Mouse (Mus musculus): Measurements from ENCODE around the gene Thyn1. TPM values are rescaled to one million over a fixed set of nuclear protein-coding genes. Genes with fewer than 3 reads are reported as not detected.

Gene Thyn1
- polyA plus RNA-seq (2015; fragmentation: Nextera tagmentation; extraction: Ambion mirVana), result 123 and 145 TPM in 2 replicates

GRCm38 (mm10) chr9:26999461-27000395, at the start of gene Thyn1, which contains the start of gene Acad8:
Thyn1 (plus strand) TSS chr9:26999710.
Acad8 (minus strand) TSS chr9:26999566.

DNA sequence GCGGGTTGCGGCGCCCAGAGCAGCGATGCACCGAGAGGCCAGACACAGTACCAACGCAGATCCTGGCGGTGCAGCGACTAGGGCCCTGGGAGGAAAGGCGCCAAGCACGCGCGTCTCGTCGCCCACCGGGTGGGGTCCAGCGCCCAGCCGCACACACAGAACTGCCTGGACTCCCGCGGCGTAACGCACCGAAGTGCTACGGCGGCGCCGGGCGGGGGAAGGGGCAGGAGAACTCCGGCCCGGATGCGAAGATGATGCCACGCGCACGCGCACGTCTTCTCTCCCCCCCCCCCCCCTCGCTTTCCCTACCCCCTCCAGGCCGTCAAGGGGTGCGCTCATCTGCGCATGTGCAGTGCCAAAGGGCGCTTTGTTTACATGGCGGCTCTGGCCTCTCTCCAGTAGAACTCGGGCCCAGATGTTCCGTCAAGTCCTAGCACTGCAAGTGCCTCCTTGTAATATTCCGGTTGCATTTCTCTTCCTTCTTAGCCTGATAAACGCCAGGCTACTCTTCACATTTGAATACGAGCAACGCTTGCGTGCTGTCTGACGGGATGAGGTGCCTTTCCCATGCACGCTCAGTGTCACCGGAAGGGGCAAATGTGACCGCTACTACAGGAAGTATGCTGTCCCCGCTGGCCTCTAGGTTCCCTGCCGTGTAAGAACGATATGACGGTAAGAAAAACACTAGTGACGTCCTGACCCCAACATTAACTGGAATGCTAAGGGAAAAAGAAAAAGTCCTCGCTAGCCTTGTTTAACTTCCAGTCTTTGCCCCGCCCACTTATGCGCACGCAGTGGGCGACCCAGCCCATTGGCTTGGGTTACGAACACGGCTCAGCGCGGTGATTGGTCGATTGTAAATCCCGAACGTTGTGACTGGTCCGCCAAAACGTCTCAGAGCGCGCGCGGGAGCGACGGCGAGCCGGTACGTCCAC, 30.6 kb downstream of the Thyn1 start, which contains the start of the genes Vps26b and Ncapd3:
Gene Vps26b, minus strand, starts transcription at position 238 of the 935 bp plus-strand sequence.
Gene Ncapd3, plus strand, starts transcription at position 348 of the 935 bp plus-strand sequence.

Other genes starting within 250 kb of the Thyn1 start
- gene Glb1l2, start 193.2 kb upstream of the Thyn1 start, polyA plus RNA-seq (2015; fragmentation: Nextera tagmentation; extraction: Ambion mirVana), result 2.4 and 2.6 TPM in 2 replicates
- gene Glb1l3, start 138.8 kb upstream of the Thyn1 start, polyA plus RNA-seq (2015; fragmentation: Nextera tagmentation; extraction: Ambion mirVana), result 0.50 and 1.2 TPM in 2 replicates
- gene Gm1110, start 76.6 kb upstream of the Thyn1 start, polyA plus RNA-seq (2015; fragmentation: Nextera tagmentation; extraction: Ambion mirVana), result not detected in 2 replicates
- gene Acad8, start 144 bp upstream of the Thyn1 start, polyA plus RNA-seq (2015; fragmentation: Nextera tagmentation; extraction: Ambion mirVana), result 32.6 and 62.5 TPM in 2 replicates
- 21.8 and 24.6 TPM in 2 replicates for gene Vps26b, start 30.4 kb downstream of the Thyn1 start, polyA plus RNA-seq (2015; fragmentation: Nextera tagmentation; extraction: Ambion mirVana)
- gene Ncapd3, start 30.5 kb downstream of the Thyn1 start, polyA plus RNA-seq (2015; fragmentation: Nextera tagmentation; extraction: Ambion mirVana), result 6.3 and 11.4 TPM in 2 replicates
- gene Jam3, start 155.7 kb downstream of the Thyn1 start, polyA plus RNA-seq (2015; fragmentation: Nextera tagmentation; extraction: Ambion mirVana), result 54.0 and 62.8 TPM in 2 replicates